Mouse (Mus musculus) hematopoietic stem cell, adult 5-6 weeks (primary cell): ENCODE data around the gene Eif5. TPM values are rescaled to one million over a fixed set of nuclear protein-coding genes. Genes with fewer than 3 reads are reported as not detected.

Experiments used
- ATAC-seq, 2 experiments: fragments of 125-278 bp in 1 of 2; replicated peaks in 1 of 2; 2 replicates each; pipeline ENCODE4 v1.8.0; 2016 to 2017; ENCODE audit warnings: inconsistent platforms in 2 of 2, mild to moderate bottlenecking in 2 of 2, moderate number of reproducible peaks in 2 of 2, low read depth in 1 of 2, moderate TSS enrichment in 1 of 2; ENCODE audit not compliant: low FRiP score in 2 of 2, poor library complexity in 2 of 2, severe bottlenecking in 2 of 2, insufficient read depth in 1 of 2, low TSS enrichment in 1 of 2
- total RNA-seq: library from RNA; stranded (forward); fragments of 172-1452, 232-1000 nt; gene quantifications from 2 replicates; pipeline ENCODE4 v1.2.3, GENCODE M21; 2017

Gene Eif5
- total RNA-seq, 1 experiment from 2014 or later, result 352 TPM

GRCm38 (mm10) chr12:111517901-111518300 is 19.9 kb upstream of the Eif5 start:
- ATAC-seq, result no peak; a peak in 1 of 4 replicates

DNA sequence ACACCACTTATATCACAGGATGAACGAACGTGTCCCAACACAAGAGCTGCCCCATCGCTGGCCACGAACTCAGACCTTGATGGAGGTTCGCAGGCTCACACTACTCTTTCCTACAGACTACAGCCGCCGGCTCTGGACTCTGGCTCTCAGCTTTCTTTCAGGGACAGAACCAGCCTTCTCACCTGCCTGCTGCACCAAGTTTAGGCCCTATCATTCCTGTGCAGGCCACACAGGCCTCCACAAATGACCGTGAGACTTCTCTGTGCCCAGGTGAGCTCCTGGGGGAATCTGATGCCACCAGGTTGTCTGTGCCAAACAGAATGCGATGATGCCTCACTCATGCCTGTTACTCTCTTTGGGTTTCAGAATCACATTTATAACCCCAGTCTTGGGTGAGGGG is 19.4 kb upstream of the Eif5 start:
- ATAC-seq, result no peak

- ATAC-seq, result no peak
Measured at GRCm38 (mm10) chr12:111519821-111520220, 18.0 kb upstream of the Eif5 start.

DNA sequence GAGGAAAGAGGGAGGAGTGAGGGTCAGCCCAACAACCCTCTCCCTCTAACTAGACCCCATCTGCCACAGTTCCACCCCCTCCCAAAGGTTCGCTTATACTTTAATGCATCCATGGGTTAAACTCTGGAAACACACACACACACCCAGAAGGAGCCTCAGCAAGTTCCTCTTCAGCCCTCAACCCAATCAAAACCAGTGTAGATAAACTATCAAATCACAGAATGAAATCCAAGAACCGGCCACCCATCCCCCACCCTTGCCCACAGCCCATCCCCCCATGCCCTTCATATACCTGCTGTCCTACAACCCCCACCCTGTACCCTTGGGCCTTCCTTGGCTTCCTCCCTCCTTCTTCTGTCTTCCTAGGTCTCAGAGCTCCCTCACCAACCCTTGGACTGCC is 16.8 kb upstream of the Eif5 start:
- ATAC-seq, result no peak

DNA sequence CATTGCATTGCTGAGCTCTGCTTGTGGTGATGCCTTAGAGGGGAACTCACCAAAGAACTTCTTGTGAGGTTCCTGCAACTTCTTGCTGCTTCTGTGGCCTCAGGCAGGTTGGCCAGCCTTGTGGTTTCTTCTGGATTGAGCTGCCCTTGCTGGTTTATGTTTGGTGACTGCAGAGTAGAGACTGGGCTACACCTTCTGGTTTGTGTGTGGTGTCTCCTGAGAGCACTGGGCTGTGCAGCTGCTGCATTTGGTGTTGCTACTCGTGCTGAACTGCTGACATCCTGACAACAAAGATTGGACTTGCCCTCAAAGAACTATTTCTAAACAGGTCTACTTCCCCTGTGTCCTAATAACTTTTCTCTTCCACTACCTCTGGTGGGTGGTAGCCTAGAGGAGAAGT is 13.3 kb upstream of the Eif5 start:
- ATAC-seq, result peak in 1 of 2 experiments; percentile 26; a peak in 1 of 4 replicates

DNA sequence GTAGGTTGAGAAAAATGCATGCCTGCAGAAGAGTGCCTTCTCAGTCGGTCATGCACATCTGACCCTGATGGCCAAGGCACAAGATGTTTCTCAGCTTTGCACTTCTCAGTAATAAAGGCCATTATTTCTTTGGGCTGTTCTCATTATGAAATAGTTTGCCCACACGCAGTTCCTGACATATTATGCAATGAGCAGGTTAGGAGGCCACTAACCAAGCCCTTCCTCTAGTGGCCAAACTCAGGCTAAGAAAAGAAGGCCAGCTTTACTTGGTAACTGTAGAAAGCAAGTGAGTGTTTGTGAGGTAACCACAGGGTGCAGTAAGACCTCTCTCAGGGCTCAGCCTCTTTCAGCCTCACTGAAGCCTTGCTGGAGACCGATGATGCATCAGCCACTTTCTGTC is 12.9 kb upstream of the Eif5 start:
- ATAC-seq, result peak; percentile 71; a peak in 3 of 4 replicates

GRCm38 (mm10) chr12:111527643-111528281 is 10.1 kb upstream of the Eif5 start:
- ATAC-seq, result no peak

DNA sequence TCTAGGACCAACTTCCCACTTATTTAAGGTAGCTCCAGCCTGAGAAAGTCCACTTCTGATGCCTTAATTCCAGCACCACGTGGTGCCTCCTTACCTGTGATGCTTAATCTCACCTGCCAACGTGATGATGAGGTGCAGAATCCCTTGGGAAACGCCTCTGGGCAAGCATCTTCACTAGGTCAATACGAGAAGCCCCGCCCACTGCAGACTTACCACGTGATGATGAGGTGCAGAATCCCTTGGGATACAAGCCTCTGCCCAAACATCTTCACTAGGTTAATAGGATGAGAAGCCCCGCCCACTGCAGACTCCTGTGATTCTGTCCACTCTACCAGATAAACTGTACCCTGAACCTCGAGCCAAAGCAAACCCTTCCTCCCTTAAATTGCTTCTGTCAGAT is 8.6 kb upstream of the Eif5 start:
- no peak for ATAC-seq

- ATAC-seq, result no peak
Measured at GRCm38 (mm10) chr12:111533096-111533794, 4.6 kb upstream of the Eif5 start.

- no peak for ATAC-seq
Measured at GRCm38 (mm10) chr12:111535281-111535680, 2.5 kb upstream of the Eif5 start.

DNA sequence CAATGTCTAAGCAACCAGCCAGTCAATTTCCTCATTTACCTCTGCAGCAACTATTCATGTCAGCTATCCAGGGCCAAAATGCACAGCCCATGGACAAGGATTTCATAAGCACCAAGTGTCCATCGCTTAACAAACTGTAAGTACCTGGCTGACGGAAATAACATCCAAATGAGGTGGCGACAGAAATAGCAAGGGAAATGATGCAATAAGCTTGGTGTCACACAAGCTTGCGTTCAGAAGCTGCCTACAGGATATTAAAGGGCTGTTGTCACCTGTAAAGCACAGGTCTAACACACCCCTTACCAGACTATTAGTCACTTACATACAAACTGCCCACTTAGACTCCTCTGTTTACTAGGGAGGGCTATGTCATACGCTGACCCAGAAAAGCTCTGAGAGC is 2.1 kb upstream of the Eif5 start:
- ATAC-seq, result peak in 1 of 2 experiments; percentile 1; a peak in 1 of 4 replicates

- ATAC-seq, result no peak
Measured at GRCm38 (mm10) chr12:111536746-111537145, 1.1 kb upstream of the Eif5 start.

- ATAC-seq, result no peak; a peak in 1 of 4 replicates
Measured at GRCm38 (mm10) chr12:111537341-111537740, 475 bp upstream of the Eif5 start.

- 0 out of 4 replicates have a peak, but pooled peaks of 1 of the 2 experiments have one; percentile 6 for ATAC-seq
Measured at GRCm38 (mm10) chr12:111538292-111539040, 650 bp downstream of the Eif5 start.

DNA sequence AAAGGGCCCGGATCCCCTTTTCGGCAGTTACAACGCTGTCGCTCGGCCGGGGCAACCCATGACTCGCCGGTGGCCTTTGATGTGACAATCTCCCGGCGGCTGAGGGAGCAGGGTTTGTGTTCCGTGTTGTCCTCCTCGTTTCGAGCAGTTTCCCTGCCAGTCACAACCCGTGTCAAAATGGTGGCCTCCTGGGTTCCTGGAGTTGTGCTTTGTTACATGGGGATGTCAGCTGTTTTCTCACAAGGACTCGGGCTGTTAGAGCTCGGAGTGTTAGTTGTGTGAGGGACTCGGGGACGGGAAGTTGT is 1.2 kb downstream of the Eif5 start:
- no peak for ATAC-seq

GRCm38 (mm10) chr12:111547070-111547469 is 9.3 kb downstream of the Eif5 start:
- no peak for ATAC-seq

- ATAC-seq, result no peak
Measured at GRCm38 (mm10) chr12:111548555-111549289, 10.9 kb downstream of the Eif5 start.

DNA sequence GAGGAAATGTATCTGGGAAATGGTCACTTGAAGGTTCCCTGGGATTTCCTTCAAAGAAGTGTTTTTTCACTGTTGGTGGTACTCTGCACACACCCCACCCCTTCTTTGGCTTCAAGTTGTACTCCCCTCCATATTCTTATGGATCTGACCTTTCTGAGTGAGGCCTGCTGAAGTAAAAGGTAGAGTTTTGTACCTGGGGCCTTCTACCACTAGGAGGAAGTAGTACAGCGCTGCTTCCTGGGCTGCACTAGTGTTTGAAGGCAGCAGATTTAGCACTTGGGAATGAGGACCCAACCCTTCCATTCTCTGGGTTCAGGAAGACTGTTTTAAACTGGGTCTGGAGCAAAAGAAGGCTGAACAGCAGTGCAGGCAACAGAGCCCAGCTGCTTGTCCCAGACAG is 12.9 kb downstream of the Eif5 start:
- ATAC-seq, result no peak; a peak in 1 of 4 replicates
